Mouse (Mus musculus) forebrain, embryonic 16.5 days (tissue): ENCODE measurements around the gene Lrrc28. TPM values are rescaled to one million over a fixed set of nuclear protein-coding genes. Genes with fewer than 3 reads are reported as not detected.

Experiments used
- ATAC-seq: fragments of 200-750 bp; cut with Nextera tagmentation; 2 replicates; pipeline ENCODE4 v1.8.0; 2017; ENCODE audit warnings: mild to moderate bottlenecking, moderate library complexity
- H3K27ac ChIP-seq: fragments of 300-500 bp; sonication (generic); 2 replicates; pipeline ENCODE4 v1.5.1; 2014; ENCODE audit warnings: low read length, control low read depth
- H3K27me3 ChIP-seq: fragments of 300-500 bp; sonication (generic); replicated peaks from 2 replicates; pipeline ENCODE4 v1.6.1; 2014; ENCODE audit warnings: low read length; ENCODE audit not compliant: control insufficient read depth, insufficient read depth
- H3K36me3 ChIP-seq: fragments of 300-500 bp; sonication (generic); 2 replicates; pipeline ENCODE4 v1.6.1; 2014; ENCODE audit not compliant: control insufficient read depth, insufficient read depth
- H3K4me1 ChIP-seq: fragments of 300-500 bp; sonication (generic); replicated peaks from 2 replicates; pipeline ENCODE4 v1.6.1; 2014; ENCODE audit warnings: low read length; ENCODE audit not compliant: control insufficient read depth, insufficient read depth
- H3K4me2 ChIP-seq: fragments of 300-500 bp; sonication (generic); 2 replicates; pipeline ENCODE4 v1.6.1; 2014; ENCODE audit warnings: mild to moderate bottlenecking, low read length, control low read depth
- H3K4me3 ChIP-seq: fragments of 300-500 bp; sonication (generic); replicated peaks from 2 replicates; pipeline ENCODE4 v1.5.1; 2014; ENCODE audit warnings: mild to moderate bottlenecking, low read length, control low read depth
- H3K9ac ChIP-seq: fragments of 300-500 bp; sonication (generic); replicated peaks from 2 replicates; pipeline ENCODE4 v1.6.1; 2014; ENCODE audit warnings: low read depth, low read length, control low read depth
- H3K9me3 ChIP-seq: fragments of 300-500 bp; sonication (generic); 2 replicates; pipeline ENCODE4 v1.6.1; 2016; ENCODE audit warnings: low read length; ENCODE audit not compliant: control insufficient read depth
- WGBS: fragments of 180-500 bp; shearing (Covaris S2); extraction: QIAGEN DNeasy Blood & Tissue Kit; methylation state at CpG from one replicate; pipeline ENCODE4 v1.1.7; 2014; 5-methylcytosine and 5-hydroxymethylcytosine counted together
- polyA plus RNA-seq: library from polyadenylated mRNA; unstranded; fragments of >200 nt; fragmentation: Nextera tagmentation; extraction: Ambion mirVana; gene quantifications from 2 replicates; pipeline ENCODE4 v1.2.1, GENCODE M21; 2015

Gene Lrrc28
- polyA plus RNA-seq, 1 experiment from 2014 or later = 31.9 TPM

- Histone ChIP-seq H3K27me3 (no peaks in the 10 kb centered on the region), H3K27ac (no peak overlapping the region), H3K9me3 (no peaks in the 10 kb centered on the region), H3K4me1 (peaks cover 13% of the 10 kb centered on the region), H3K4me3 (no peak overlapping the region), H3K4me2 (no peak overlapping the region), H3K9ac (no peak overlapping the region), H3K36me3 (no peaks in the 10 kb centered on the region)
- 87% methylated on average over 4 of the region's 4 CpGs for WGBS
- ATAC-seq = no peak
These were observed 142.4 kb downstream of the Lrrc28 start for GRCm38 (mm10) chr7:67502631-67503030.

- Histone ChIP-seq H3K27ac (no peak overlapping the region), H3K4me1 (peaks cover 13% of the 10 kb centered on the region), H3K4me2 (no peak overlapping the region), H3K36me3 (no peaks in the 10 kb centered on the region), H3K4me3 (no peak overlapping the region), H3K27me3 (no peaks in the 10 kb centered on the region), H3K9me3 (no peaks in the 10 kb centered on the region), H3K9ac (no peak overlapping the region)
- 87% methylated on average over 5 of the region's 5 CpGs for WGBS
- ATAC-seq = no peak
These were observed 144.2 kb downstream of the Lrrc28 start for GRCm38 (mm10) chr7:67500878-67501277.

- 82% methylated on average over 11 of the region's 11 CpGs for WGBS
- Histone ChIP-seq H3K4me1 (peaks cover 13% of the 10 kb centered on the region), H3K27me3 (no peaks in the 10 kb centered on the region), H3K27ac (no peak overlapping the region), H3K36me3 (no peaks in the 10 kb centered on the region), H3K4me2 (no peak overlapping the region), H3K9me3 (no peaks in the 10 kb centered on the region), H3K4me3 (no peak overlapping the region), H3K9ac (no peak overlapping the region)
- no peak for ATAC-seq
These were observed 144.8 kb downstream of the Lrrc28 start for GRCm38 (mm10) chr7:67500076-67500828.

GRCm38 (mm10) chr7:67499516-67499915 lies 145.6 kb downstream of the Lrrc28 start:
- 81% methylated on average over 7 of the region's 7 CpGs for WGBS
- no peak for ATAC-seq
- no peaks in the 10 kb centered on the region for H3K36me3 ChIP-seq
- no peak overlapping the region for H3K4me3 ChIP-seq
- H3K9me3 ChIP-seq = no peaks in the 10 kb centered on the region
- H3K27me3 ChIP-seq = no peaks in the 10 kb centered on the region
- H3K4me1 ChIP-seq = peaks cover 13% of the 10 kb centered on the region
- no peak overlapping the region for H3K27ac ChIP-seq
- H3K4me2 ChIP-seq = no peak overlapping the region
- no peak overlapping the region for H3K9ac ChIP-seq

GRCm38 (mm10) chr7:67493795-67494687 lies 151.0 kb downstream of the Lrrc28 start:
- Histone ChIP-seq H3K4me3 (no peak overlapping the region), H3K27ac (no peak overlapping the region), H3K9me3 (no peaks in the 10 kb centered on the region), H3K36me3 (no peaks in the 10 kb centered on the region), H3K9ac (no peak overlapping the region), H3K4me2 (no peak overlapping the region), H3K4me1 (no peaks in the 10 kb centered on the region), H3K27me3 (no peaks in the 10 kb centered on the region)
- ATAC-seq = no peak
- 70% methylated on average over 9 of the region's 9 CpGs for WGBS

- no peaks in the 10 kb centered on the region for H3K9me3 ChIP-seq
- no peak overlapping the region for H3K4me3 ChIP-seq
- no peaks in the 10 kb centered on the region for H3K27me3 ChIP-seq
- ATAC-seq = no peak; the same call in 1 of the 2 replicates
- H3K9ac ChIP-seq = no peak overlapping the region
- WGBS = 66% methylated on average over 10 of the region's 10 CpGs
- peaks cover 10% of the 10 kb centered on the region; the same call in 1 of the 2 replicates for H3K4me1 ChIP-seq
- H3K4me2 ChIP-seq = no peak overlapping the region
- no peaks in the 10 kb centered on the region for H3K36me3 ChIP-seq
- H3K27ac ChIP-seq = no peak overlapping the region
These were observed 157.1 kb downstream of the Lrrc28 start for GRCm38 (mm10) chr7:67487889-67488411.

GRCm38 (mm10) chr7:67486925-67487760 lies 157.9 kb downstream of the Lrrc28 start:
- Histone ChIP-seq H3K27ac (no peak overlapping the region), H3K9me3 (no peaks in the 10 kb centered on the region), H3K36me3 (no peaks in the 10 kb centered on the region), H3K27me3 (no peaks in the 10 kb centered on the region), H3K4me3 (no peak overlapping the region), H3K4me2 (no peak overlapping the region), H3K9ac (no peak overlapping the region), H3K4me1 (peaks cover 10% of the 10 kb centered on the region; the same call in 1 of the 2 replicates)
- ATAC-seq = peak; percentile 23; the same call in 1 of the 2 replicates
- 79% methylated on average over 15 of the region's 15 CpGs for WGBS

- H3K9me3 ChIP-seq = no peaks in the 10 kb centered on the region
- H3K36me3 ChIP-seq = no peaks in the 10 kb centered on the region
- H3K27ac ChIP-seq = no peak overlapping the region
- H3K27me3 ChIP-seq = no peaks in the 10 kb centered on the region
- no peak overlapping the region for H3K9ac ChIP-seq
- 82% methylated on average over 5 of the region's 5 CpGs for WGBS
- peaks cover 10% of the 10 kb centered on the region; the same call in 1 of the 2 replicates for H3K4me1 ChIP-seq
- no peak for ATAC-seq
- no peak overlapping the region for H3K4me2 ChIP-seq
- no peak overlapping the region for H3K4me3 ChIP-seq
These were observed 158.7 kb downstream of the Lrrc28 start for GRCm38 (mm10) chr7:67486417-67486816.
